Mouse (Mus musculus) CH12.LX (cell line): ENCODE results near the gene Ttc23l. TPM values are rescaled to one million over a fixed set of nuclear protein-coding genes. Genes with fewer than 3 reads are reported as not detected.

Experiments used
- DNase-seq: peaks from one replicate; pipeline ENCODE4 v3.0.0-alpha.2; 2013; ENCODE audit errors: extremely low read depth
- H3K27ac ChIP-seq: 2 replicates; pipeline ENCODE4 v1.5.1; 2012; ENCODE audit warnings: low read depth, mild to moderate bottlenecking, control low read depth, moderate library complexity; ENCODE audit not compliant: insufficient read depth
- H3K27me3 ChIP-seq: replicated peaks from 2 replicates; pipeline ENCODE3; 2012; ENCODE audit warnings: inconsistent platforms
- H3K36me3 ChIP-seq, 2 experiments: replicated peaks in 1 of 2; 2 replicates each; pipeline versions ENCODE3 to v1.6.1; 2012; ENCODE audit warnings: inconsistent platforms in 1 of 2, low read length in 1 of 2, mild to moderate bottlenecking in 1 of 2, mixed read lengths in 1 of 2, moderate library complexity in 1 of 2; ENCODE audit not compliant: control insufficient read depth in 1 of 2, insufficient read depth in 1 of 2
- H3K4me1 ChIP-seq, 2 experiments: 2 replicates each; pipeline ENCODE4 v1.6.1; 2012; ENCODE audit warnings: inconsistent platforms in 1 of 2, moderate library complexity in 1 of 2; ENCODE audit not compliant: insufficient read depth in 2 of 2, control insufficient read depth in 1 of 2
- H3K4me2 ChIP-seq: 2 replicates; pipeline ENCODE4 v1.6.1; 2012; ENCODE audit warnings: low read depth, mild to moderate bottlenecking, control low read depth; ENCODE audit not compliant: poor library complexity, insufficient read depth, severe bottlenecking
- H3K4me3 ChIP-seq, 3 experiments: fragments of 150-350 bp in 1 of 3; sonication (generic) in 1 of 3; replicated peaks in 1 of 3; 2 replicates each; pipeline versions ENCODE3 to v1.5.1; 2011 to 2012; ENCODE audit warnings: low read depth in 2 of 3, low read length in 2 of 3, mild to moderate bottlenecking in 2 of 3, moderate library complexity in 2 of 3, control low read depth in 1 of 3, improper control_type of control experiment in 1 of 3, inconsistent platforms in 1 of 3, mixed read lengths in 1 of 3; ENCODE audit not compliant: poor library complexity in 1 of 3
- H3K79me2 ChIP-seq: replicated peaks from 2 replicates; pipeline ENCODE4 v1.6.1; 2012; ENCODE audit warnings: mild to moderate bottlenecking, moderate library complexity; ENCODE audit not compliant: control insufficient read depth, poor library complexity, insufficient read depth, severe bottlenecking; ENCODE audit errors: extremely low read depth
- H3K9ac ChIP-seq: 2 replicates; pipeline ENCODE4 v1.6.1; 2012; ENCODE audit warnings: low read depth, mild to moderate bottlenecking, control low read depth, moderate library complexity; ENCODE audit not compliant: insufficient read depth
- H3K9me3 ChIP-seq: replicated peaks from 2 replicates; pipeline ENCODE3; 2012; ENCODE audit warnings: low read length, inconsistent platforms, mixed read lengths
- CTCF ChIP-seq, 2 experiments: IDR thresholded peaks in 1 of 2; conservative IDR thresholded peaks in 1 of 2; 2 replicates each; pipeline ENCODE4 v1.5.1; 2011 to 2012; ENCODE audit warnings: low read depth in 2 of 2, low read length in 2 of 2, improper control_type of control experiment in 1 of 2, inconsistent platforms in 1 of 2, mild to moderate bottlenecking in 1 of 2, moderate library complexity in 1 of 2
- EP300 ChIP-seq: IDR thresholded peaks from 2 replicates; pipeline ENCODE4 v1.6.1; 2011; ENCODE audit warnings: low read length, improper control_type of control experiment
- JUND ChIP-seq: conservative IDR thresholded peaks from 2 replicates; pipeline ENCODE4 v1.6.1; 2011; ENCODE audit warnings: low read depth, low read length, improper control_type of control experiment
- MAX ChIP-seq: IDR thresholded peaks from 2 replicates; pipeline ENCODE4 v1.6.1; 2011; ENCODE audit warnings: low read length, improper control_type of control experiment
- MEF2A ChIP-seq: IDR thresholded peaks from 2 replicates; pipeline ENCODE4 v1.6.1; 2014; ENCODE audit warnings: low read depth, mild to moderate bottlenecking, inconsistent platforms, low read length, improper control_type of control experiment, borderline replicate concordance
- MXI1 ChIP-seq: IDR thresholded peaks from 2 replicates; pipeline ENCODE4 v1.6.1; 2011; ENCODE audit warnings: mild to moderate bottlenecking, low read depth, low read length, improper control_type of control experiment
- NELFE ChIP-seq: IDR thresholded peaks from 2 replicates; pipeline ENCODE4 v1.6.1; 2011; ENCODE audit warnings: low read depth, low read length, improper control_type of control experiment
- NRF1 ChIP-seq: IDR thresholded peaks from 2 replicates; pipeline ENCODE4 v1.6.1; 2014; ENCODE audit warnings: low read depth, mild to moderate bottlenecking, inconsistent platforms, low read length, improper control_type of control experiment, moderate library complexity
- POLR2A ChIP-seq: IDR thresholded peaks from 2 replicates; pipeline ENCODE4 v1.6.1; 2011; ENCODE audit warnings: low read depth, mild to moderate bottlenecking, improper control_type of control experiment, low read length
- TBP ChIP-seq: conservative IDR thresholded peaks from 2 replicates; pipeline ENCODE4 v1.6.1; 2011; ENCODE audit warnings: low read depth, low read length, improper control_type of control experiment
- USF2 ChIP-seq: conservative IDR thresholded peaks from 2 replicates; pipeline ENCODE4 v1.6.1; 2011; ENCODE audit warnings: low read depth, low read length, improper control_type of control experiment
- ZNF384 ChIP-seq: IDR thresholded peaks from 2 replicates; pipeline ENCODE4 v1.6.1; 2012; ENCODE audit warnings: low read depth, low read length, improper control_type of control experiment, inconsistent platforms
- dilution Hi-C: fragments of 300-500 bp; cut with MboI; formaldehyde crosslinking; loops from 2 replicates; pipeline ENCODE4 v1.14.3; 2020; ENCODE audit warnings: low sequenced_read_pairs; ENCODE audit not compliant: extremely low pct_unique_long_range_greater_than_20kb, extremely low pct_ligation_motif_present
- in situ Hi-C: fragments of 300-500 bp; cut with MboI; formaldehyde crosslinking; loops from 3 replicates; pipeline ENCODE4 v1.14.3; 2019; ENCODE audit warnings: low sequenced_read_pairs, low pct_ligation_motif_present, low pct_unique_long_range_greater_than_20kb, mixed read lengths
- polyA plus RNA-seq: library from polyadenylated mRNA; unstranded; fragments of >175 nt; gene quantifications from 2 replicates; pipeline ENCODE4 v1.2.1, GENCODE M21; 2012; ENCODE audit warnings: low read depth; ENCODE audit not compliant: insufficient read length
- total RNA-seq, 2 experiments: library from RNA; depleted of rRNA; stranded (reverse); fragments of 300-350 nt in 1 of 2; fragments of >200 nt in 1 of 2; gene quantifications; 2 replicates each; pipeline ENCODE4 v1.2.3; 2012 to 2014

Gene Ttc23l
- total and polyA plus RNA-seq, 3 experiments = 0.15 to 0.31 TPM; not detected in 1

DNA sequence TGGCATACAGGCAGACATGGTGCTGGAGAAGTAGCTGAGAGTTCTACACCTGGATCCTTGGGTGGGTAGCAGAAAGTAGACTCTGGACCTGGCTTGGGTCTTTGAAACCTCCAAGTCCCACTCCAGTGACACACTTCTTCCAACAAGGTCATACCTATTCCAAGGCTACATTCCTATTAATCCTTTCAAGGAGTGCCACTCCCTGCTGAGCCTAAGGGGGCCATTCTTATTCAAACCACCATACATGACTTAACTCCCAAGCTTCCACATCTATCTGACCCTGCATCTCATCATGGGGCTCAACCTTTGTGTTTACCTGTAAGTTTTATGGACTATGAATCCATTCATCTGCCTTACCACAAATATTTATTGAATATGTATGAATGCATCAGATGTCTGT is 3.8 kb upstream of the Ttc23l start:
- dilution Hi-C loops (no loop called here), in situ Hi-C loops (no loop called here)
- Histone ChIP-seq H3K27ac (no peak overlapping the region), H3K9ac (no peak overlapping the region), H3K4me3 (no peak overlapping the region), H3K4me2 (no peak overlapping the region), H3K27me3 (no peaks in the 10 kb centered on the region), H3K4me1 (no peaks in the 10 kb centered on the region), H3K79me2 (no peaks in the 10 kb centered on the region), H3K36me3 (peaks cover 0 to under 1% of the 10 kb centered on the region in 2 experiments), H3K9me3 (no peaks in the 10 kb centered on the region)
- no peak for DNase-seq
- no peak for TF ChIP-seq NELFE
- TF ChIP-seq MEF2A = no peak
- TF ChIP-seq MXI1 = no peak
- TF ChIP-seq EP300 = no peak
- TF ChIP-seq JUND = no peak

DNA sequence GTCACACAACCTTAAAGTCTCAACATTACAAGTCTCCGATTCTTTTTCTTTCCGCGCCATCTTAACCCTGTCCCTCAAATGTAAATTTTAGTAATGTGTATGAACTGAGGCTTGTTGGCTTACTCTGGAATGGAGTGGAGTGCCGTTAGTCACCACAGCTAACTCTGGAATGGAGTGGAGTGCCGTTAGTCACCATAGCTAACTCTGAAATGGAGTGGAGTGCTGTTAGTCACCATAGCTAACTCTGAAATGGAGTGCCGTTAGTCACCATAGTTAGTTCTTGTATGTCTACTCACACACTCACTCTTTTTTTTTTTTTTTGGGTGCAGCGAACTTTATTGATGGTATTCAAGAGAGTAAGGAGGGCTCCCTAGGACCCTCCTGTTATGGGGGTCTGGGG is 1.5 kb upstream of the Ttc23l start:
- Histone ChIP-seq H3K27me3 (no peaks in the 10 kb centered on the region), H3K27ac (no peak overlapping the region), H3K4me1 (no peaks in the 10 kb centered on the region), H3K36me3 (no peaks in the 10 kb centered on the region), H3K9me3 (no peaks in the 10 kb centered on the region), H3K79me2 (no peaks in the 10 kb centered on the region), H3K9ac (no peak overlapping the region), H3K4me3 (no peak overlapping the region), H3K4me2 (no peak overlapping the region)
- dilution Hi-C loops (no loop called here), in situ Hi-C loops (no loop called here)
- TF ChIP-seq NELFE (no peak), ZNF384 (no peak), NRF1 (no peak), TBP (no peak), CTCF (conservative IDR thresholded peaks at IDR 0.05 in 1 of 2, IDR thresholded peaks at IDR 0.05 in 1 of 2; ENCODE audit: low read depth in 2 of 2, low read length in 2 of 2) (no peak), JUND (no peak), POLR2A (no peak)
- no peak for DNase-seq

DNA sequence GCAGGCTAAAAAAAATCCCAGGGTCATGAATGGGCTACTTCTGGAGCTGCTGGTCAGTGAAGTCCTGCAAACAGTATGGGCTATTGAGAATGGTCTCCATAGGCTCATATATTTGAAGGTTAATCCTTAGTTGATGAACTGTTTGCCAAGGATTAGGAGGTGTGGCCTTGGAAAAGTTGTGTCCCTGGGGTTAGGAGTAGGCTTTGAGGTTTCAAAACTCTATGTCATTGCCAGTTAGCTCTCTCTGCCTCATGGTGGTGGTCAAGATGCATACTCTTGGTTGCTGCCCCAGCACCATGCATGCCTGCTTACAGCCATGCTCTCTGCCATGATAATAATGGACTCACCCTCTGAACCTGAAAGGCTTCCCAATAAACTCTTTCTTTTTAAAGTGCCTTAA is 4.1 kb downstream of the Ttc23l start:
- Histone ChIP-seq H3K9ac (no peak overlapping the region), H3K4me3 (no peak overlapping the region), H3K27ac (no peak overlapping the region), H3K4me1 (no peaks in the 10 kb centered on the region), H3K79me2 (no peaks in the 10 kb centered on the region), H3K9me3 (no peaks in the 10 kb centered on the region), H3K36me3 (no peaks in the 10 kb centered on the region), H3K27me3 (no peaks in the 10 kb centered on the region), H3K4me2 (no peak overlapping the region)
- TF ChIP-seq CTCF (conservative IDR thresholded peaks at IDR 0.05 in 1 of 2, IDR thresholded peaks at IDR 0.05 in 1 of 2; ENCODE audit: low read depth in 2 of 2, low read length in 2 of 2) = peak in 1 of 2 experiments; percentile 7; a peak in 1 of 4 replicates
- no peak for TF ChIP-seq MAX
- TF ChIP-seq USF2 = no peak
- in situ Hi-C loops = no loop called here
- no peak for DNase-seq
- dilution Hi-C loops = no loop called here
